Mouse (Mus musculus): ENCODE results near the gene Robo1. TPM values are rescaled to one million over a fixed set of nuclear protein-coding genes. Genes with fewer than 3 reads are reported as not detected.

Gene Robo1
- polyA plus RNA-seq, 1 experiment: 2.2 TPM

GRCm38 (mm10) chr16:72959018-72959702 lies 651.1 kb downstream of the Robo1 start:
- H3K4me3 ChIP-seq (ENCODE audit: insufficient read depth, low read depth, low read length): no peak overlapping the region
- no peak for DNase-seq
- no peaks in the 10 kb centered on the region for H3K27me3 ChIP-seq (replicated peaks; ENCODE audit: control insufficient read depth, insufficient read depth, low read length)
- no peaks in the 10 kb centered on the region for H3K36me3 ChIP-seq (ENCODE audit: control insufficient read depth, insufficient read depth, low read length)
- 90% methylated on average over 11 of the region's 11 CpGs for WGBS
- no peak overlapping the region for H3K27ac ChIP-seq (ENCODE audit: insufficient read depth, low read depth, low read length)
- TF ChIP-seq POLR2A (IDR thresholded peaks at IDR 0.05; ENCODE audit: low read depth, low read length): no peak
- TF ChIP-seq CTCF (conservative IDR thresholded peaks at IDR 0.05; ENCODE audit: insufficient read depth, insufficient read length, low read depth, low read length): no peak
- no peaks in the 10 kb centered on the region for H3K4me1 ChIP-seq (ENCODE audit: control insufficient read depth, insufficient read depth, low read length)

DNA sequence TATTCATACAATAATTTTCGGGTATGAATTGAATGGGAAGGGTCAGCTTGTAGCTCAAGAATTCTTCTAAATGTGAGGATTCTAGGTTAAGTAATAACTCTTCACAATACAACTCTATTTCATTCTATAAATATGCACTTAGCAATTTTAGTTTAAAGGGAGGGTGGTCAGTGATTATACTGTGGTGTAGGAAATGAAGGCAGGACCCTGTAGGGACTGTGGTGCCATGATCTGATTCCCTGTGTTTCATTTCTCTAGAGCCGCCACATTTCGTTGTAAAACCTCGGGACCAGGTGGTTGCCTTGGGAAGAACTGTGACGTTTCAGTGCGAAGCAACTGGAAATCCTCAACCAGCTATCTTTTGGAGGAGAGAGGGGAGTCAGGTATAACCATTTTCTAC lies 651.7 kb downstream of the Robo1 start:
- H3K36me3 ChIP-seq (ENCODE audit: control insufficient read depth, insufficient read depth, low read length): no peaks in the 10 kb centered on the region
- 94% methylated on average over 6 of the region's 6 CpGs for WGBS
- DNase-seq: no peak
- TF ChIP-seq CTCF (conservative IDR thresholded peaks at IDR 0.05; ENCODE audit: insufficient read depth, insufficient read length, low read depth, low read length) (no peak), POLR2A (IDR thresholded peaks at IDR 0.05; ENCODE audit: low read depth, low read length) (no peak)
- H3K4me1 ChIP-seq (ENCODE audit: control insufficient read depth, insufficient read depth, low read length): no peaks in the 10 kb centered on the region
- H3K4me3 ChIP-seq (ENCODE audit: insufficient read depth, low read depth, low read length): no peak overlapping the region
- no peak overlapping the region for H3K27ac ChIP-seq (ENCODE audit: insufficient read depth, low read depth, low read length)
- H3K27me3 ChIP-seq (replicated peaks; ENCODE audit: control insufficient read depth, insufficient read depth, low read length): no peaks in the 10 kb centered on the region

DNA sequence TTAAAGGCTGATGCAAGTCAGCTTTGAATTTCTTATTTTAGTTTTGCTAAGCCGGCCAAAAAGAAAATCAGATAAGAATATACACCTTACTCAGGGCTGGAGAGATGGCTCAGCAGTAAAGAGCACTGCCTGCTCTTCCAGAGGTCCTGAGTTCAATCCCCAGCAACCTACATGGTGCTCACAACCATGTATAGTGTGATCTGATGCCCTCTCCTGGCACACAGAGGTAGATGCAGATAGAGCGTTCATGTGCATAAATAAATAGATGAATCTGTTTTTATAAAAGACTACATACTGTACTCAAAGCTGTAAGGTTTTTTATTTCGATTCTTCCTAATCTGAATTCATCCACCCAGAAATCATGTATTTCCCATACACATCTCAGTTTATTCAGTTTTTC lies 655.7 kb downstream of the Robo1 start:
- WGBS: 96% methylated on average over 3 of the region's 3 CpGs
- H3K4me3 ChIP-seq (ENCODE audit: insufficient read depth, low read depth, low read length): no peak overlapping the region
- no peaks in the 10 kb centered on the region for H3K36me3 ChIP-seq (ENCODE audit: control insufficient read depth, insufficient read depth, low read length)
- H3K4me1 ChIP-seq (ENCODE audit: control insufficient read depth, insufficient read depth, low read length): no peaks in the 10 kb centered on the region
- no peak for DNase-seq
- no peaks in the 10 kb centered on the region for H3K27me3 ChIP-seq (replicated peaks; ENCODE audit: control insufficient read depth, insufficient read depth, low read length)
- TF ChIP-seq CTCF (conservative IDR thresholded peaks at IDR 0.05; ENCODE audit: insufficient read depth, insufficient read length, low read depth, low read length) (no peak), POLR2A (IDR thresholded peaks at IDR 0.05; ENCODE audit: low read depth, low read length) (no peak)
- H3K27ac ChIP-seq (ENCODE audit: insufficient read depth, low read depth, low read length): no peak overlapping the region

- no peaks in the 10 kb centered on the region for H3K36me3 ChIP-seq (ENCODE audit: control insufficient read depth, insufficient read depth, low read length)
- no peak overlapping the region for H3K4me3 ChIP-seq (ENCODE audit: insufficient read depth, low read depth, low read length)
- H3K4me1 ChIP-seq (ENCODE audit: control insufficient read depth, insufficient read depth, low read length): no peaks in the 10 kb centered on the region
- no peak for DNase-seq
- no peak overlapping the region for H3K27ac ChIP-seq (ENCODE audit: insufficient read depth, low read depth, low read length)
- TF ChIP-seq POLR2A (IDR thresholded peaks at IDR 0.05; ENCODE audit: low read depth, low read length) (no peak), CTCF (conservative IDR thresholded peaks at IDR 0.05; ENCODE audit: insufficient read depth, insufficient read length, low read depth, low read length) (no peak)
- no peaks in the 10 kb centered on the region for H3K27me3 ChIP-seq (replicated peaks; ENCODE audit: control insufficient read depth, insufficient read depth, low read length)
- WGBS: 75% methylated on average over 7 of the region's 7 CpGs
Observed at GRCm38 (mm10) chr16:72967509-72967908, 659.4 kb downstream of the Robo1 start.

DNA sequence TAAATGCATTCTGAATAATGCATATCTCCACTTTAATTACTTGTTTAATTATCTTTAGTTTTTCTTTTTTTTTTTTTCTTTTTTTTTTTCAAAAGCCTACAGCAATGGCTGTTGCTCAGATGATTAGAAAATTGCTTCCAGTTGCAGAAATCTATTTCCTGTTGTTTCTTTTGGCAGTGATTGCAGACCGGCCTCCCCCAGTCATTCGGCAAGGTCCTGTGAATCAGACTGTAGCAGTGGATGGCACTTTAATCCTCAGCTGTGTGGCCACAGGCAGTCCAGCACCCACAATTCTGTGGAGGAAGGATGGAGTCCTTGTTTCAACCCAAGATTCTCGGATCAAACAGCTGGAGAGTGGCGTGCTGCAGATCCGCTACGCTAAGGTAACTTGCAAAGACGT lies 661.9 kb downstream of the Robo1 start:
- no peak for DNase-seq
- no peak for TF ChIP-seq CTCF (conservative IDR thresholded peaks at IDR 0.05; ENCODE audit: insufficient read depth, insufficient read length, low read depth, low read length)
- no peak for TF ChIP-seq POLR2A (IDR thresholded peaks at IDR 0.05; ENCODE audit: low read depth, low read length)
- 81% methylated on average over 7 of the region's 7 CpGs for WGBS
- Histone ChIP-seq H3K36me3 (ENCODE audit: control insufficient read depth, insufficient read depth, low read length) (no peaks in the 10 kb centered on the region), H3K4me1 (ENCODE audit: control insufficient read depth, insufficient read depth, low read length) (no peaks in the 10 kb centered on the region), H3K27me3 (replicated peaks; ENCODE audit: control insufficient read depth, insufficient read depth, low read length) (no peaks in the 10 kb centered on the region), H3K27ac (ENCODE audit: insufficient read depth, low read depth, low read length) (no peak overlapping the region), H3K4me3 (ENCODE audit: insufficient read depth, low read depth, low read length) (no peak overlapping the region)

DNA sequence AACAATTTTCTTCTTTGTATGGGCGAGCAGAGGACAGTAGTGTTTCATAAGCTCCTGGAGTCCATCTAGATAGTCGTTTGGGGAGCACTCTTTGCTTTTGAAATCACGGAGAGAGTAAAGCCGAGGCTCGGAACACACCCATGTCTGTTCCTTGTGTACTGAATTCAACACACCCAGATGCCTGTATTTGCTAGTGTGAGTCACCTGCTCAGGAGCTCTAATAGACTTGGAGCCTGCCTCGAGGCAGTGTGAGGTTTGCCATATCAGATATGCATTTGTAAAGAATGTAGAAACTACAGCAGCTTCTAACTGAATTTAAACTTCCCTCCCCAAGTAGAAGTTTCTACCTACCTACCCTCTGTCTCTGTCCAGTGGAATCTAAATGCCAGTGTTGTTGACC lies 665.6 kb downstream of the Robo1 start:
- Histone ChIP-seq H3K4me3 (ENCODE audit: insufficient read depth, low read depth, low read length) (no peak overlapping the region), H3K27me3 (replicated peaks; ENCODE audit: control insufficient read depth, insufficient read depth, low read length) (no peaks in the 10 kb centered on the region), H3K36me3 (ENCODE audit: control insufficient read depth, insufficient read depth, low read length) (no peaks in the 10 kb centered on the region), H3K4me1 (ENCODE audit: control insufficient read depth, insufficient read depth, low read length) (no peaks in the 10 kb centered on the region), H3K27ac (ENCODE audit: insufficient read depth, low read depth, low read length) (no peak overlapping the region)
- 83% methylated on average over 6 of the region's 6 CpGs for WGBS
- no peak for TF ChIP-seq CTCF (conservative IDR thresholded peaks at IDR 0.05; ENCODE audit: insufficient read depth, insufficient read length, low read depth, low read length)
- no peak for TF ChIP-seq POLR2A (IDR thresholded peaks at IDR 0.05; ENCODE audit: low read depth, low read length)
- no peak for DNase-seq

- no peaks in the 10 kb centered on the region for H3K36me3 ChIP-seq (ENCODE audit: control insufficient read depth, insufficient read depth, low read length)
- no peaks in the 10 kb centered on the region for H3K27me3 ChIP-seq (replicated peaks; ENCODE audit: control insufficient read depth, insufficient read depth, low read length)
- DNase-seq: no peak
- WGBS: 87% methylated on average over 4 of the region's 4 CpGs
- no peak for TF ChIP-seq CTCF (conservative IDR thresholded peaks at IDR 0.05; ENCODE audit: insufficient read depth, insufficient read length, low read depth, low read length)
- no peak for TF ChIP-seq POLR2A (IDR thresholded peaks at IDR 0.05; ENCODE audit: low read depth, low read length)
- H3K4me1 ChIP-seq (ENCODE audit: control insufficient read depth, insufficient read depth, low read length): no peaks in the 10 kb centered on the region
- no peak overlapping the region for H3K27ac ChIP-seq (ENCODE audit: insufficient read depth, low read depth, low read length)
- H3K4me3 ChIP-seq (ENCODE audit: insufficient read depth, low read depth, low read length): no peak overlapping the region
Observed at GRCm38 (mm10) chr16:72974681-72975080, 666.6 kb downstream of the Robo1 start.
